Mouse (Mus musculus) bone marrow, adult 2 months (tissue): ENCODE results near the gene Ccdc32.

Experiments used
- CTCF ChIP-seq: fragments of 200-500 bp; IDR thresholded peaks from 2 replicates; pipeline ENCODE4 v1.5.1; 2011; ENCODE audit warnings: low read length, control low read depth; ENCODE audit not compliant: control insufficient read depth, insufficient read depth
- POLR2A ChIP-seq: fragments of 200-500 bp; IDR thresholded peaks from 2 replicates; pipeline ENCODE4 v1.6.1; 2011; ENCODE audit warnings: low read depth, mild to moderate bottlenecking, control low read depth, low read length, borderline replicate concordance; ENCODE audit not compliant: control insufficient read depth

DNA sequence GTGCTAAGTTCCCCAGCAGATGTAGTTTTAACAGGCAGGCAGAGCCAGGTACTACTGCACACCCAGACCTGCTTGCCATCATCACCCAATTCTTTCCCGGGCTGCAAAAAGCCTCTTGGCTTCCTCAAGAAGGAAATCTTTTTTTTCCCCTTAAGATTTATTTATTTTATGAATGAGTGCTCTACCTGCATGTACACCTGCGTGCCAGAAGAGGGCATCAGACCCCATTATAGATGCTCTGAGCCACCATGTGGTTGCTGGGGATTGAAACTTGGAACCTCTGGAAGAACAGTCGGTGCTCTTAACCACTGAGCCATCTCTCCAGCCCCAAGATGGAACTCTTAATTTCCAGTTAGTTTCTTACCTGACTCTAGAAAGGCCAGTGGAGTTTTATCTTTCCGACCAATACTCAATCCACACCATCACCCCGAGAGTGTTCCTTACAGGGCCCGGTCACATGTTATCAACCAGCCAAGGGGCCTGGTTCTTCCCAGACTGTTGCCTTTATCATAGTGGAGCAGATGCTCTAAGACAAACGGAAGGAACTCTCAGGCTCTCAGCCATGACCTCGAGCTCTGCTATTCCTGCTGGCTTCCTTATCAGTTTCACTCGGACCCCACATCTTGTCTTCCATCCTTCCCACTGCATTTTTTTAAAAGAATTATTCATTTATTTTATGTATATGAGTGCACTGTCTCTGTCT, 4.5 kb downstream of the Ccdc32 start:
- TF ChIP-seq CTCF: peak; percentile 37; the same call in 1 of the 2 replicates
- no peak for TF ChIP-seq POLR2A
